Mouse (Mus musculus): ENCODE data around the gene Cdh13.

DNA sequence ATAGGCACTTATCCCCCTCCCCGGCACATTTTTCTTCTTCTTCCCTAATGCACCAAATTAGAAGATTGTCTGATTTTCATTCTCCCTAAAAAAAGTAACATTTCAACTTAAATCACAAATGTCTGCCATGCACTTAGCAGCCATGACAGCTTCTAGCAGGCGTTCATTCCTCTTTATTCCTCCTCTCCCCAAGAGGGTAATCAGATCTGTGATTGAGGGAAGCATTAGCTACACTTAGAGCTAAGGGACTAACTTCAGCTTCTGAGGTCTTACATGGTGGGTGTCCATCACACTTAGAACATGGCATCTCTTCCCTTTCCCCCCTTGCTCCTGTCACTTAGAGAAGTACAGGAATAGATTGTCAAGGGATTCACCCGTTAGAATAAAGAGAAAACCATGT lies 89.6 kb downstream of the Cdh13 start:
- no peak for TF ChIP-seq POLR2A (IDR thresholded peaks at IDR 0.05; ENCODE audit: borderline replicate concordance, control insufficient read depth, low read depth, low read length)
- no peak for TF ChIP-seq CTCF (IDR thresholded peaks at IDR 0.05; ENCODE audit: control insufficient read depth, insufficient read depth, low read length)

Measured in bone marrow, adult 2 months (tissue).